Mouse (Mus musculus) lung, postnatal 0 days (tissue): ENCODE results near the gene Telo2. TPM values are rescaled to one million over a fixed set of nuclear protein-coding genes. Genes with fewer than 3 reads are reported as not detected.

ENCODE experiments used
- ATAC-seq: fragments of 200-750 bp; cut with Nextera tagmentation; 2 replicates; pipeline ENCODE4 v1.8.0; 2017; ENCODE audit warnings: moderate library complexity
- DNase-seq: peaks from one replicate; pipeline ENCODE4 v3.0.0-alpha.2; 2016; ENCODE audit warnings: low spot score
- H3K27ac ChIP-seq: fragments of 300-500 bp; sonication (generic); 2 replicates; pipeline ENCODE4 v1.5.1; 2014; ENCODE audit warnings: antibody characterized with exemption, mild to moderate bottlenecking, low read length, mixed read lengths
- H3K27me3 ChIP-seq: fragments of 300-500 bp; sonication (generic); replicated peaks from 2 replicates; pipeline ENCODE4 v1.6.1; 2014; ENCODE audit warnings: low read length, mixed read lengths; ENCODE audit not compliant: insufficient read depth
- H3K36me3 ChIP-seq: fragments of 300-500 bp; sonication (generic); 2 replicates; pipeline ENCODE4 v1.6.1; 2014; ENCODE audit warnings: low read length, mixed read lengths; ENCODE audit not compliant: insufficient read depth
- H3K4me1 ChIP-seq: fragments of 300-500 bp; sonication (generic); 2 replicates; pipeline ENCODE4 v1.6.1; 2014; ENCODE audit warnings: antibody characterized with exemption, low read depth, low read length, mixed read lengths; ENCODE audit not compliant: insufficient read depth
- H3K4me2 ChIP-seq: fragments of 300-500 bp; sonication (generic); replicated peaks from 2 replicates; pipeline ENCODE4 v1.6.1; 2014; ENCODE audit warnings: low read depth, mild to moderate bottlenecking, low read length, moderate library complexity, mixed read lengths
- H3K4me3 ChIP-seq: fragments of 300-500 bp; sonication (generic); 2 replicates; pipeline ENCODE4 v1.5.1; 2014; ENCODE audit warnings: low read depth, low read length
- H3K9ac ChIP-seq: fragments of 300-500 bp; sonication (generic); replicated peaks from 2 replicates; pipeline ENCODE4 v1.6.1; 2014; ENCODE audit warnings: low read depth, mild to moderate bottlenecking
- H3K9me3 ChIP-seq: fragments of 300-500 bp; sonication (generic); 2 replicates; pipeline ENCODE4 v1.6.1; 2016; ENCODE audit warnings: low read length, mixed read lengths
- CTCF ChIP-seq: IDR thresholded peaks from 2 replicates; pipeline ENCODE4 v1.5.1; 2016; ENCODE audit warnings: antibody characterized with exemption, mild to moderate bottlenecking
- EP300 ChIP-seq: IDR thresholded peaks from 2 replicates; pipeline ENCODE4 v1.6.1; 2016; ENCODE audit warnings: antibody characterized with exemption, mild to moderate bottlenecking, control low read depth
- WGBS: fragments of 180-500 bp; shearing (Covaris S2); extraction: QIAGEN DNeasy Blood & Tissue Kit; methylation state at CpG from one replicate; pipeline ENCODE4 v1.1.7; 2014; 5-methylcytosine and 5-hydroxymethylcytosine counted together
- polyA plus RNA-seq: library from polyadenylated mRNA; unstranded; fragments of >200 nt; fragmentation: Nextera tagmentation; extraction: Ambion mirVana; gene quantifications from 2 replicates; pipeline ENCODE4 v1.2.1, GENCODE M21; 2015

Gene Telo2
- polyA plus RNA-seq, 1 experiment from 2014 or later = 13.9 TPM

DNA sequence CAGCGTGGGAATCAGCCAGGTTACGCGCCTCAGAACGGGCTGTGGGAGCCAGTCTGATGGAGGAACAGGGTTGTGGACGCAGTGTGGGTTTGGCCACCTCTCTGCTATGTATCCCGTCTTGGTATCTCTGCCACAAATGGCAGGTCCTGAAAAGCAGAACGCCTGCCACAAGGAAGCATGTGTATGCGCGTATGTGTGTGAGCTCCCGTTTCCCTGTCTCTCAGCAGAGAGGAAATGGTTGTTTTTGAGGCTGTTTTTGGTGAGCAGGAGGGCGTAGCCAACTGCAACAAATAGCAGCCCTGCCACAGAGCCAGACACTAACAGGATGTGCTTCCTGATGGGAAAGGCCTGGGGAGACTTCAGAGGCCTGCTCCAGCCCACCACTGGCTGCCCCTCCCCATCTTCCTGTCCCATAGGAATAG lies 34.8 kb downstream of the Telo2 start:
- Histone ChIP-seq H3K4me2 (peak overlapping the region; percentile 70), H3K4me1 (peaks cover 8% of the 10 kb centered on the region), H3K9me3 (no peaks in the 10 kb centered on the region), H3K27ac (peak overlapping the region; percentile 96), H3K9ac (peak overlapping the region; percentile 80), H3K4me3 (peak overlapping the region; percentile 64), H3K27me3 (no peaks in the 10 kb centered on the region), H3K36me3 (no peaks in the 10 kb centered on the region; the same call in 1 of the 2 replicates)
- WGBS = 39% methylated on average over 11 of the region's 11 CpGs
- DNase-seq (peak; percentile 92), ATAC-seq (peak; percentile 50)
- no peak for TF ChIP-seq CTCF
- peak; percentile 75 for TF ChIP-seq EP300

DNA sequence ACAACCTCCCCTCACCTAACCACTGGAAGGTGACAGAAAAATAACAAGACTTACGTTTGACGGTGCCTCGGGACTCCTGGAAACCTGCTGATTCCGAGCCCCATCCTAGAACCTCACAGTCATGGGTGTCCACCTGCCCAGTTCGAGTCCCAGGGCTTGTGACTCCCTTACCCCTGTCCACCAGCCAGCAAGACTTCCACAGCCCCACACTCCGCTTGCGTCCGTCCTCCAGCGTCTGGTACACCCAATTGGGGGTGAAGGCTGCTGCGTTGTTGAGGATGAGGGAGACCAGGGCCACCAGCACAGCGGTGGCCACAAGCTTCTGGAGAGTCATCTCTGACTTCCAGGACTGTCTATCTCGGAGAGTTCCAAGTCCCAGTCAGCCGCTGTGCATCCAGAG lies 35.6 kb downstream of the Telo2 start:
- 46% methylated on average over 13 of the region's 13 CpGs for WGBS
- Histone ChIP-seq H3K4me2 (peak overlapping the region; percentile 70), H3K9me3 (no peaks in the 10 kb centered on the region), H3K4me3 (peak overlapping the region; percentile 64), H3K4me1 (peaks cover 8% of the 10 kb centered on the region), H3K27ac (peak overlapping the region; percentile 96), H3K36me3 (no peaks in the 10 kb centered on the region; the same call in 1 of the 2 replicates), H3K9ac (peak overlapping the region; percentile 80), H3K27me3 (no peaks in the 10 kb centered on the region)
- ATAC-seq (no peak), DNase-seq (no peak)
- no peak for TF ChIP-seq CTCF
- no peak for TF ChIP-seq EP300

DNA sequence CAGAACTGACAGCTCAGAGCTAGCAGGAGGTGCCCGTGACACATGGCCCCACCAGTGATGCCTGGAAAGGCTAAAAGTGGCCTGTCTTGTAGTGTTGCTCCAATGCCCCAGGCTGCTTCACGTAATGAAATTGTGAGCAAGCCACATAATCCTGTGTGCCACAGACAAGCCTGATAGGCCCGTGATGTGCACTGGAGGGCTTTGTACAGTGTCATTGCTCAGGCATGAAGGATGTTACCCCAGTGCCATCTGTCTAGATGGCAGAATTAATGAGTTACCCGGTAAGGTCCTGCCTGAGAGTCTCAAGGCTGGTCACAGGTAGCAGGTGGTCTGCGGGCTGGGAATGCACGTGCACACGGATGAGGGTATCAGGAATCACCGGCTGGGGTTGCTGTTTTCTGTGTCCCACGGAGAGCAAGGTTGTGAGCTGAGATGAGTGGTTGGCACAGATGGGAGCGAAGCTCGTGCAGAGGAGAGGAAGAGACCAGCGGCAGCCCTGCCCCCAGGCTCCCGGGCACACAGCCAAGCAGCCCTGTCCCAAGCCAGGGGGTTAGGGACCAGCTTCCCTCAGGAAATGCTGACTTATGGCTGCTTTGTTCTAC lies 37.9 kb downstream of the Telo2 start:
- Histone ChIP-seq H3K4me3 (peak overlapping the region; percentile 64), H3K4me2 (peak overlapping the region; percentile 70), H3K27ac (peak overlapping the region; percentile 96; the same call in 1 of the 2 replicates), H3K9me3 (no peaks in the 10 kb centered on the region), H3K36me3 (no peaks in the 10 kb centered on the region; the same call in 1 of the 2 replicates), H3K9ac (0 out of 2 replicates have a peak overlapping the region, but pooled peaks have one; percentile 80), H3K4me1 (peaks cover 6% of the 10 kb centered on the region), H3K27me3 (no peaks in the 10 kb centered on the region)
- WGBS = 31% methylated on average over 13 of the region's 13 CpGs
- TF ChIP-seq CTCF = no peak
- no peak; the same call in 1 of the 2 replicates for TF ChIP-seq EP300
- DNase-seq (peak; percentile 68), ATAC-seq (peak; percentile 37)

DNA sequence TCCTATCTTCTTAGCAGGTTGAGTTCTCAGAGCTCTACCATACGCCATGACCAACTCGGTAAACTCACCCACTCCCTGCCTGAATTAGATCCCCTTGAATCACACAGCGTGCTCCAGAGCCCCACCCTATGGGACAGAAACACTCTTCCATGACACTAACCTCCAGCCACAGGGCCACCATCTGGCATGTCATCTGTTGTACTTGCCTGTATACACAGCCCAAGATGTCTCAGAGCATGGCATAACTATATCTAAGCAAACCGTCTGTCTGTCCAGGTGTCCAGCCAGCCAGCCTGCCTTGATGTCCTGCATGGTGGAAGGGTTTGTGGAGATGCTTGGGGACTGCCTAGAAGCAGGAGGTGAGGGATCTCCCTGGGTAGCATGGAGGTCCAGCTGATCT lies 38.9 kb downstream of the Telo2 start:
- Histone ChIP-seq H3K4me3 (peak overlapping the region; percentile 64), H3K4me1 (peaks cover 5% of the 10 kb centered on the region; the same call in 1 of the 2 replicates), H3K27me3 (no peaks in the 10 kb centered on the region), H3K9ac (no peak overlapping the region), H3K36me3 (no peaks in the 10 kb centered on the region; the same call in 1 of the 2 replicates), H3K27ac (no peak overlapping the region), H3K9me3 (no peaks in the 10 kb centered on the region), H3K4me2 (peak overlapping the region; percentile 70)
- WGBS = 77% methylated on average over 4 of the region's 4 CpGs
- DNase-seq = no peak
- TF ChIP-seq CTCF (no peak), EP300 (no peak)
- ATAC-seq = no peak

DNA sequence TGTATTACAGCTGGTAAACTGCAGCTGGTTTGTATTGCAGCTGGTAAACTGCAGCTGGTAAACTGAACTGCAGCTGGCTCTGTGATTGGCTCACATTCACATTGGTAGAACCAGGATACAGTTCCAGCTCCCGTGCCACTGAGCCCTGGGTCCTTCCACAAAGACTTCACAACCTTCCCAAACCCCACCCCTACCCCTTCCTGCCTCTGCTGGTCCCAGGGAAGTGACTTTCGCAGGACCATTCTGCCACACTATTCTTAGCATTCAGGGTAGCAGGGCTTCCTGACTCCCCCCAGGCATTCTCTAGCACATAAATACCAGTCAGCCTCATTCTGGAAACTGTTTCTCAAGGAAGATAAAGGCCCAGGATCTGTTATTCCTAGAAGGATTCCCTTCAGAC lies 47.1 kb downstream of the Telo2 start:
- whole genome bisulfite sequencing = 57% methylated on average over 2 of the region's 2 CpGs
- Histone ChIP-seq H3K36me3 (peaks cover 17% of the 10 kb centered on the region; the same call in 1 of the 2 replicates), H3K27me3 (no peaks in the 10 kb centered on the region), H3K4me2 (no peak overlapping the region), H3K27ac (peak overlapping the region; percentile 72), H3K4me3 (no peak overlapping the region), H3K9me3 (no peaks in the 10 kb centered on the region), H3K4me1 (peaks cover 15% of the 10 kb centered on the region; the same call in 1 of the 2 replicates), H3K9ac (no peak overlapping the region)
- DNase-seq (no peak), ATAC-seq (no peak)
- TF ChIP-seq CTCF (no peak), EP300 (no peak)

DNA sequence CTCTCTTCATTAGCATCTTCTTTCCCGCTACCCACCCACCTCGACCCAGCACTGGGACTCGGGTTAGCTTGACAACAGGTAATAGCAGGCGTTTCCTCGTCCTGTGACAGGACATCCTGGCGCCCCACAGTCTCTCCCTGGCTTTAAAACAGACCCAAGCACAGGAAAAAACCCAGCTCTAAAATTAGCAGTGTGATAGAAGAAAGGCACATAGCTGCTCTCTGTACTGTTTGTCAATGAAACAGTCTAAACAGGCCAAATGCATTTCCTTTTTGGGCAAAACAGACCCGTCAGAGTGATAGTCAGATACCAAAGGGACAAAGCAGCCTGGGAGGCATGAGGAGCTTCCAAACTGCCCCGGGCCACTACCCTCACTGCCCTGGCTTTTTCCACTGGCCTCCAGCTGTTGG lies 48.3 kb downstream of the Telo2 start:
- DNase-seq (peak; percentile 68), ATAC-seq (peak; percentile 81)
- Histone ChIP-seq H3K9me3 (no peaks in the 10 kb centered on the region), H3K36me3 (peaks cover 23% of the 10 kb centered on the region; the same call in 1 of the 2 replicates), H3K27ac (peak overlapping the region; percentile 72), H3K4me3 (no peak overlapping the region), H3K4me1 (peaks cover 15% of the 10 kb centered on the region; the same call in 1 of the 2 replicates), H3K4me2 (no peak overlapping the region), H3K9ac (no peak overlapping the region), H3K27me3 (no peaks in the 10 kb centered on the region)
- TF ChIP-seq CTCF (no peak), EP300 (peak; percentile 96)
- WGBS = 50% methylated on average over 8 of the region's 8 CpGs
